Mouse (Mus musculus): ENCODE data around the gene Prlr. TPM values are rescaled to one million over a fixed set of nuclear protein-coding genes. Genes with fewer than 3 reads are reported as not detected.

The Prlr gene
- 1 to 10 TPM; 1.4 to 2.0 TPM for total RNA-seq (2021)

DNA sequence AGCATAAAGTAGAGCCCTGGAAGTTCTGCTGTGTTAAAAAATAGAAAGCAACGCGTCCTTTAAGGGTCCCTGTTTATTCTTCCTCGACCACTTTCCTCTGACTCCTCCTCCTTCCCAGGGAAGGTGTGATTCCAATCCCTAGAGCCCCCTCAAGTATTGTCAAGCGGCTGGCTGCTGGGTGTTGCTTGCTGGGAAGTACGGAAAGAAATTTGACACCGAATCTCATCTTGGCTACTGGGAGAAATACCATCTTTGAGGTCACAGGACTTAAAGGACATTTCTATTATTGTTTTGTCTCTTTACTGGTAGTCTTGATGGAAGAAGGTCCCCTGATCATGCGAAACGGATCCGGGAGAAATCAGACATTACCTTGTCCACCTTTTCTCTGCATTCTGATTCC lies at the start of gene Prlr:
Gene Prlr (plus strand): TSS at position 156 of the 400 bp plus-strand sequence.
- intact Hi-C loops (cut with DNase I): no loop called here

DNA sequence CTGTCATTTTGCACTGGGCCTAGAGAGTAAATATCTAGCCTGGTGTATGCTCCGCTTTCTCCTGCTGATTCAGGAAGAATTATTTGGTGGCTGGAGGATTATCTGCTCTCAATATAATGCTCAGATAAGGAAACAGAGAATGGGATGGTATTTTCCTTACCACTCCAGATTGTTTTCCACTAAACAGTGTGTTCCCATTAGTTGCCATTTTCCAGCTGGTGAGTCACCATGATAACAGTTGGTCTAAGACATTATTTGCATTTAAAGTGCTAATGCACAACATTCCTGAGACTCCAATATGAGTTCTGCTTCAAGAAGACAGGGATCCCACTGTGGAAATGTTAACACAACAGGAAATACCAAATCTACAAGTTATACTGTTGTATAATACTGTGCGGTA lies 43.3 kb upstream of the Prlr start:
- intact Hi-C loops (cut with DNase I): no loop called here

More for the DNA sequence above, at the start of gene Prlr:
- peak in 1 of 2 experiments; percentile 3 for DNase-seq

DNA sequence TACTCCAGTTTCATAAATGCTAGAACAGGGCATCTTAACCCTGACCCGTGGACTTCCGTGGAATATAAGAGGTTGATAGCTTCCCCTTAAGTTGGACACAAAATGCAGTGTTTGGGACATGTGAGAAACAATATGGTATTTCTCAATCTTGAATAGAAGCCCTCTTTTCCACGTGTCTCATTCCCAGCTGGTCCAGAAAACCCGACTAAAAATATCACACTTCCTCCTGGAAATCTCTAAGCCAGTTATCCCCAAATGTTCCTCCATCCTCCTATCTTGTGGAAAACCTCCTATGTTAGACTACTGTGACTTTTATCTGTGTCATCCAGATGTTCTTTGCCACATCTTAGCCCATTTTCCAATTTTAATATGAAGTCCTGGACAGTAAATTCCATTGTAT lies 42.1 kb upstream of the Prlr start:
- peak; percentile 14 to 23 for DNase-seq
- intact Hi-C loops (cut with DNase I): no loop called here

More for the DNA sequence above, 43.3 kb upstream of the Prlr start:
- no peak for DNase-seq

DNA sequence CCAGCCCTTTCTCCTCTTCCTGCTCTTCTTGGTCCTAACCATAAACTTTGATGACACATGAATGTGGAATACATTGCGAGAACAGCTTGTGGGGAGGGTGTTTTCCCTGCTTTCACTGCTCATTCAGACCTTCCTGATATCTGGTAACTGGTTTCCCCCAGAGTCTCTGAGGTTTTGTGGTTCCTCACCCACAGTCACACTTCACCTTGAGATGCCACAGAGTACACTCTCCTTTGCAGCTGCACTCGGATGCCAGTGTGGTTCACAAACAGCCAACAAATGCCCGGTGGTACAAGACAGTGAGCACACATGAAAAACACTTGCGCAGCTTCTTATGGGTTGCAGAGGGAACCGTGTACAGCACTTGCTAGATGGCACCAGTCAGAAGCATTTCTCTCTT lies 32.5 kb upstream of the Prlr start:
- no peak for DNase-seq
- intact Hi-C loops (cut with DNase I): no loop called here

DNA sequence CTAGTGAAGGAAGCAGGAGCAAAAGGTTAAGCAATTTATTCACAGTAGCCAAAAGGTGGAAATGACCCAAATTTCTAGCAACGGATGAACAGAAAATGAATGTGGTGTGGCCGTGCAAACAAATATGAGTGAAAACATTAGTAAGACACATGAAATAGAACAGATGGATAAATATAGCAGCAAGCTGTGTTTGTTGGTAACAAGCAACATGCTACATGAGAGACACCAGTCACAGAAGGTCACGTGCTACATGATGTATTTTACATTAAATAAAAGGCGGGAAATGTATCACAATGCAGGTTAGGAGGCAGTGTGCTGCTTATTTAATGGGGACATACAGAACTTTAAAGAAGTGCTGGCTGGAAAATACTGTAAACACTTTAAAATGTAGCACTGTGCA lies 28.8 kb upstream of the Prlr start:
- intact Hi-C loops (cut with DNase I): no loop called here

DNA sequence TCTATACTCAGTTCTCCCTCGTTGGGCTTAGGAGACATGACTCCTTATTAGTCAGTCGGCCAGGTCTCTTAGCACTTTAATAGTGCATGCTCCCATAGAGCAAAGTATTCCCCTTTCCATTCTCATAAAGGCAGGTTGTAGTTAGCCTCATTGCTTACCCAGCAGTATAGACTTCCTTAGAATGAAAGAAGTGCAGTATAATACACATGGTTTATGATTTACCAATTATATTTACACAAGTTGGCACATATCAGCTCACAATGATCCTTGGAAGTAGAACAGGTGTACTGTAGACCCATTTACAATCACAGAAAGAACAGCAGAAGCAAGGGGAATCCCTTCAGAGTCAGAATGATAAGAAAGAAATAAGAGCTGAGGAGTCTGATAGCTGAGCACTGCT lies 16.4 kb upstream of the Prlr start:
- DNase-seq: no peak

More for the DNA sequence above, 28.8 kb upstream of the Prlr start:
- no peak for DNase-seq

DNA sequence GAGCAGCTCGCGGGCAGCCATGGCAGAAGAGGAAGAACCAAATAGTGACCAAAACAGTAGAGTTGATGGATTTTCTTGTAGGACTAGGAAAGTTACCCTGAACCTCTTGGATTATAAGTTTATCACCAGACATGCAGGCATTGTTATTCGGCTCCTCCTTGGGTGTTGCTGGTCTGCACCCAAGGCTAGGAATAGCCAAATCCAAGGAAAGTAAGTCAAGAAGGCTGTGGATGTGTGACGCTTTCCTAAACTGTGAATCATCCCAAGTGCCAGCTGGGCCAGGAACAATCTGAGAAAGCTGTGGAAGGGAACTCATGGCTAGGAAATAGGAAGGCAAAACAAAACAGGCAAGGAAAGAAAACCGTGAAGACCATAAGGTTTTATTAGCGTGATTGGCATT lies 2.0 kb upstream of the Prlr start:
- DNase-seq: no peak
- intact Hi-C loops (cut with DNase I): no loop called here

More for the DNA sequence above, 16.4 kb upstream of the Prlr start:
- intact Hi-C loops (cut with DNase I): no loop called here

DNA sequence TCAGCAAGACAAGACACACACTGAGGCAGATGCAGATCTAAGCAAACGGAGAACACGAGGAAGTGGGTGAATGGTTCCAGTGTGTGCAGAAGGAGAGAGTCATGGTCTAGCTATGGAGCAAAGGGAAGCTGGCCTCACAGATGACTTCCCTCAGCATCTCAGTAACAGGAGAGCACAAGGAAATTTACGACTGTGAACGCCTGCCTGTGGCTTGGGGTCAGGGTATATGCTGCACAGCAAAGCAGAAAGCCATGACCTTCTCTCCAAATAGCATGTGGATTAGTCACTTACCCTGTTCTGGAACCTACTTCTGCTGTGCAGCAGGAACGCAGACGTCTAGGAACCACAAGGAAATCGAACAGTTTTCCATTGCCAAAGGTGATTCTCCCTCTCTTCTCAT lies 1.4 kb upstream of the Prlr start:
- intact Hi-C loops (cut with DNase I): no loop called here
- DNase-seq: no peak

DNA sequence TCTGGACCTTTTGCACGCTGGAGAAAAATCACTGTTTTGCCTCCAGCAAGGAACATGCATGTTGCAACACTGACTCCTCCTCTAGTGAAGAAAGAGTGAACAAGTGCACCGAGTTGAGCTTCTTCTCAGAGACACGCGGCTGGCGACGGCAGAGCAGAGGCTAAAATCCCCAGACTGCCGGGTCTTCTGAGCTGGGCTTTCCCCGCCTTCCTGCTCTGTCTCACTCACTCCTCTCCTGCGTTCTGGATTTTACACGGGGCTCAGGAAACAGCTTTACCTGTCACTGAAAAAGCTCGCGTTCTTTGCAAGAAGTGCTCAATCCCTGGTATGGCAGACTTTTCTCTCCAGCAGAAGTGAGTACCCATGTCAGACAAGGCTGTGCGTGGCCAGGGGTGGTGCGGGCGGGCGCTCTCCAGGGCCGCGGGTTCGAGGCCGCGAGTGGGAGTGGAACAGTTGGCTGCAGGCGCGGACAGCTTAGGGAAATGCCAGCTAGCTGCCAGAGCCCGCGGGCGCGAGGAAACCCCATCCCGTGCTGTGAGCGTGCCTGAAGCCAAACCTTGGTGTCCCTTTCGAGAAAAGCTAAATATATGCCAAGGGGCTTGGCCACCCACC lies 587 bp downstream of the Prlr start:
- peak; percentile 11 to 20 for DNase-seq
- intact Hi-C loops (cut with DNase I): no loop called here

DNA sequence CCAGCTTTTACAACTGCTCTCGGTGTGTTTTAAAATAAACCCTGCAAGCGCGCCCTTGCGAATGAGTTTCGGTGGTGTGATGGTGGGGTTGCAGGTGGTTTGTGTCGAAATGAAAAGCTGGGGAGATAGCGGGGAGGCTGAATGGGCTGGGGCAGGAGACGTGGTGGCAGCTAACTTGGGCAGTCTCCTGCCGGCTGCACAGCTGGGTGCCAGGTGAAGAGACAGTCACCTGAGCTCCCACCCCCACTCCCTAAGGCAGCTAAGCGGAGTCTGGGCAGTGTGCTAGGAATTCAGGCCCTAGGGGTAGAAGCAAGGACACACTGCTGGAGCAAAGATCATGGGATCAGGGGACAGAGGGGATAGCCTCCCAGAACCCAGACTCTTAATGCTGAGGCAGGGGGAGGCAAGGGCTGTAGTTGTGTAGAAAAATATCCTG lies 1.1 kb downstream of the Prlr start:
- no peak for DNase-seq
- intact Hi-C loops (cut with DNase I): no loop called here

DNA sequence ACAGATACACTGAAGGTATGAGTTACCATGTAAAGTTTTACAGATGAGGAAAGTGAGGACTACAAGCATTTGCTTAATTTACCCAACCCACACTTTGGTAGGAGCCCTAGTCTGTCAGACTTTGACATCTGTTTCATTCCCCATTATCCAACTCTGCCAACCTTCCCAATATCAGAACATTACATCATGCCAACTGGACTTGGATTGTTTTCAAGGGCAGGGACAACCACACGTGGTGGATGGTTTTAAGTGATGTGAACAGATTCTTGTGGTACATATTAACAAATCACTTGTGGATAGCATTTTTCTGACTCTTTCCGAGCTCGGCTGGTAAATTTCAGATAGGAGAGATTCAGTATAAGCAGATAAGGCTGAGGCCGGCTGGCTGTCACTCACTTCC lies 3.7 kb downstream of the Prlr start:
- intact Hi-C loops (cut with DNase I): no loop called here
- DNase-seq: no peak

DNA sequence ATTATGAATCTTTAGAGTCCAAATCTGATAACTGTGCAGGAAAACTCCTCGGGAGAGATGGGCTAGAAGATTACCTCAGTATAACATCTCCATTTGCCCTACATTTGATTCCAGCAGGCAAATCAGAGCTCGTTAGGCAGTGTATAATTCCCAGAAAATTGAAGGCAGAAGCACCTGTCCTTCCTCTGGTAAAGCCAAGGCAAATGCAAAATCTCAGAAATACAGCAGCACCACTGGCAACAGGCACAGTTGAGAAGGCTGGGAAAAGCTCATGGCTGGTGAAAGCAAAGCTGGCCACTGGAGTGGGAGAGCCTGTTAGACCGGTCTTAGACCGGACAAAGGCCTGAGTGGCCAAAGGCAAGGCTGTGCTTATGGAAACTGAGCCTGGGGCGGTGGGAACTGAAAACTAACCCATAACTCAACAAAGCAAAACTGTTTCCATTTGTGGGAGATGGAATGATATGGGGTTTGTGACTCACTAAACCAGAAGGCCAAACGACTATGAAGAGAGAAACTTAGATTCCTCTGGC lies 15.1 kb downstream of the Prlr start:
- no peak for DNase-seq
- intact Hi-C loops (cut with DNase I): no loop called here

DNA sequence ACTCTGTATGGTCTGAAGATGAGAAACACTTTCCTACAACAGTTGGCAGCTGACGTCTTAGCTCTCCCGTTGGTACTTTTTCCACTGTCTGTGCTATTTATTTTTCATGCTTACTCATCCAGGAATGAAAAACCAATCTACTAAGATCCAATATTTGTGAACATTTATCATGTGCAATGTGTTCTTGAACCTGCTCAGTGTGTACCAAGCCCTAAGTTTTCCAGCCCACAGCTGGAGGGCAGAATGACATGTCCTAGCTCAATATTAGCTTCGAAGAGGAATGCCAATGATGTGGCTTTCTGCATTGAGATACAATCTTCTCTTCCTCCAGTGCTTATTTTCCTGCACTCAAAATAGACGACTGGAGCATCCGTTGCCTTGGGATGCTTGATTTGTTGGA lies 24.0 kb downstream of the Prlr start:
- intact Hi-C loops (cut with DNase I): no loop called here
- DNase-seq: no peak

DNA sequence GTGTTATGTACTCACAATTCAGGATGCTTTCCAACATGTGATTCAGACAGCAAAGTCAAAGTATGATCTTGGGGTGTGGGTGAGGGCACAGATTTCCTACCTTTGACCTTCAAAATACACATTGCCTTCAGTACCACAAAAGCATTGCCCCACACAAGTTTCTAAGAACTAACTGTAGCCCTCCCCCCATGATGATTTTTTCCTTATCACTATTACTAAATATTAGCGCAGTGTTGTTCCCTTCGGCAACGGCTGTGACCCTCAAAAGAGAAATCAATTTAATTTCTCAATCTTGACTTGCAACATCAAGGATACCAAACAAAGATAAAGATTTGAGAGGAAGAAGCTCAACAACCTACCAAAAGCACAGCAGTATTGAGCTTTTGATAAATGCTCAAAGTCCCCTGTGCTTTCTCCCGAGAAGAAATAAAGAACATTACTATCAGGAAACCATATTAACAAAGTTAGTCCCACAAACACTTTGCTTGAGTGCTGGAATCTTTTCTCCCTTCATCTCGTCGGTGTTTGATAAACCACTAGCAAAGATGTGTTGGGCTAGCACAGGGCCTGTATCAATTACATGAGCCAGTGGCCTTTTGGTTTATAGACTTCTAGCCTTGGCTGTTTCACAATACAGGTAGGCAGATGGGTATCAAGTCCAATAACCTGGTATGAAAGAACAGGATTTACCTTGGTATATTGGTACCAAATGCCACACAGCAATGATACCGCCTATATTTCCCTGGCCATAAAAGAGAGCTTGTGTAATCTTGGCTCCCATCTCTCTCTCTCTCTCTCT lies 25.7 kb downstream of the Prlr start:
- no peak for DNase-seq
- intact Hi-C loops (cut with DNase I): no loop called here

DNA sequence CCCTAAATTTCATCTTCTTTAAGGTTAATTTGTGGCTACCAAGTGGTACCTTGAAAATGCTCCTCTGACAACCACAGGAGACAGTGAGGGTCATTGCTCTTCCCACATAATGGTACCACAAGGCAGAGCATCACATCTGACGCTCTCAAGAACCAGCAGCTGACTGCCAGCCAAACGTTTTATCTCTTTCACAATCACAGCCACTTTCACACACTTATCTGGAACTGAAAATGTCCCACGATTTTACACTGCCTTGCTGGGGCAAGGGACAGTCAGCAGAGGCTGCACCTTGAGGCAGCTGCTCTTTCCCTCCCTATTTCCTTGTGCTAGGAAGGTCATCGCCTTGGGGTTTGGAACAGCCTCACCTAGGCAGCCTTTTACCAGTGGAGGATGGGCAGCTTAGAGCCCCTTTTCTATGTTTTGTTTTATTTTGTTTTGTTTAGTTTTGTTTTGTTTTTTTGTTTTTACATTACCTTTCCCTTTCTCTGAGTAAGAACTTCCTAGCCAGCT lies 33.3 kb downstream of the Prlr start:
- DNase-seq: no peak
- intact Hi-C loops (cut with DNase I): no loop called here

DNA sequence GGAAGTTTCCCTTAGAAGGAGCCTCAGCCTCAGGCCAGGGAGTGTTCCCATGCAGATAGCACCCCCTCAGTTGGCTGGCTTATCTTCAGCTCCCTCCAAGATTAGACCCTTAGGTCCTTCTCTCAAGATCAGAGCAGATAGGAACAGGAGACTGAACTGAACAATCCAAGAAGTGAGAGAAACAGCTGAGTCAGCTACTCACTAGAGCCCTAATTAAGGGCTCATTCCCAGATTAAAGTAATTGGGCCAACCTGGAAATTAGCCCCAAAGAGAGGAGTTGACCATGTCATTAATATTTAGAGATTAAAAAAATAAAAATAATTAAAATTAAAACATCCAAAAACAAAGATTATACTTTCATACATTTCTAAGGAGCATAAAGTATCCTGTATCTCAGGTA lies 35.0 kb downstream of the Prlr start:
- intact Hi-C loops (cut with DNase I): no loop called here
- no peak for DNase-seq

DNA sequence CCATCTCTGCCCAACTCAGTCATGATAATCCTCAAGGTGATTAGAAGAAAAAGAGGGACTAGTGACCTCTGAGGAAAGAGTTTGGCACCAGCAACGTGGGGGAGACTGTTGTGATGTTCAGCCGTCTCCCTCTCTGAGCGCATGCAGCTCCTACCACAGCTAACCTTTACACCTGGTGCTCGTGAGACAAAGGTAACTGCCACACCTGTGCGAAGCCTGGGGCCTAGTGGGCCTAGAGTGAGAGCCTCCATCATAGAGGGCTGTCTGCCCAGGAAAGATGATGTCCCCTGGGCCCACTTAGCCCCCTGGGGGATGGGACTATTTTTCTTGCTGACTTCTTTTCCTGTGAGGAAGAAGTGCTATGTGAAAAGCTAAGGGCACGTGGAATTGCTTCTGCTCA lies 36.2 kb downstream of the Prlr start:
- no peak for DNase-seq
- intact Hi-C loops (cut with DNase I): no loop called here

DNA sequence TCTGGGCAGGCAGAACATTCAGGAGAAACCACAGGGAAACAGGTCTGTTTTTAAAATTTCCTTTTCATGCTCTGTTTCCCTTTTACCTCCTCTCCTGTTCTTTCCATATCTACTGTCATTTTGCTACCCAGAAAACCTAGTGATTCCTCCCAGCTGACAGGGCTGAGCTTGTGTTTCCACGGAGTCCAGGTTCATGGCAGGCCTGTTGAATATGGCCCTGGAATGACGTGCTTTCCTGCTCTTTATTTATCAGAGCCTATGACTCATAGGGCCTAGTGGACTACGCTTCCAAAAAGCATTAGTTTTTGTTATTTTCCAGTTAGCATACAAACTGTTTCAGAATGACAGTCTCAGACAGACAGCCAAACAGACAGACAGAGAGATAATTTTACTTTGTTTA lies 36.7 kb downstream of the Prlr start:
- DNase-seq: peak; percentile 12 to 15
- intact Hi-C loops (cut with DNase I): no loop called here

DNA sequence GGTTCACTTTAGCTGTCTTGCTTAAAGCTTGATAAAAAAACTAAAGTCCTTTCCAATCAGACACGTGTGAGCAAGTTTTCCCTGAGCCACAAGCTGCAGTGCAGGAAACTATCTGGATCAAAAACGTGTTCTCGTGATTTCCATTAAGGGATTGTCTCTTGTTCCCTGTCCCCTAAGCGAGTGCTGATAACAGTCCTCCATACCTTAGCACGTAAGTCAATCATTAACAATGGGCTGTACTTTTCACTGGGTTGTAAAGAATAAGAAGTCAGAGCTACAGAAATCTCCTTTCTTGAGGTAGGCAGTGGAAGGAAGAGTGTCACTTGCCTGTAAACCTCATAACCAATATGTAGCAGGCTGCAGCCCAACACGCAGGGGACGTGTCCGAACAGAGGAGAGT lies 38.7 kb downstream of the Prlr start:
- intact Hi-C loops (cut with DNase I): no loop called here
- no peak for DNase-seq

DNA sequence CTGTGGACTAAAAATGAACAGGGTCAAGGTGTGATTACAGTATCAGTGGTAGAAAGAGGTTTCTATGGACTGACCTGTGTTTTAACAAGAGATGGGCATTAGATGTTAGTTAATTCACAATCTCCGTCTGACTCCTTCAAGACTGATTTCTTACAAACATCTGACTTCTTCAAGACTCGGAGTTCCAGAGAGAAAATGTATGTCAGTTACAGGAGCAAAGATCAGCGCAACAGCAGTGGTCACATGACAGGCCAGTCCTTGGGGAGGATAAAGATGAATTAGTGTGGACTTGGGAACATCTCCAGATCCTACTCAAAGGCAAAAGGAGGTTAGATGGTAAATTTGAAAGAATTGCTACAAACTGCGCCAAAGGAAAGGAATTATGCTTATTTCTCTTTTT lies 39.2 kb downstream of the Prlr start:
- DNase-seq: peak in 1 of 2 experiments; percentile 5
- intact Hi-C loops (cut with DNase I): no loop called here

DNA sequence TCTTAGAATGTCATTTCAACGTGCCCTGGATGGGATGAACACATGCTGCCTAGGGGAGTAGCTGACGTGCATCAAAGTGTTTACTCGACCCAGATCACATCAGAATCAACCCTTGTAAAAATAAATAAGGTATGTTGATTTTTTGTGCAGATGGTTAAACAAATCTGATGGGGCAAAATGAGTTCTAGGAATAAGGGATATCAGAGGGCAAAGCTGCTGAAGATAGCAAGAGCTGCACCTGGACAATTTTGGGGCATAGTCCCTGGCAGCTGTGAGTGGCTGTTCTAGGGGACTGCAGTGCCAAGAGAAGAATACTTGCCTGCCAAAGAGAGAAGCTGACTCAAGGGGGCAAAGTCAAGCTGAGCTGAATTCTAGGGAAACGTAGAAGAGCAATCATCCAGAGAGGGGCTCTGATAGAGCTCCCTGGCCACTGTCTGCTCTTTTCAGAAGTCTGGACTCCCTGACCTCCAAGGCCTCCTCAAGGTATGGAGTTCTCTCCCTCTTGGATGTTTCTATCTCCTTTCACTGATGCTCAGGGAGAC lies 46.6 kb downstream of the Prlr start:
- no peak for DNase-seq
- intact Hi-C loops (cut with DNase I): no loop called here

DNA sequence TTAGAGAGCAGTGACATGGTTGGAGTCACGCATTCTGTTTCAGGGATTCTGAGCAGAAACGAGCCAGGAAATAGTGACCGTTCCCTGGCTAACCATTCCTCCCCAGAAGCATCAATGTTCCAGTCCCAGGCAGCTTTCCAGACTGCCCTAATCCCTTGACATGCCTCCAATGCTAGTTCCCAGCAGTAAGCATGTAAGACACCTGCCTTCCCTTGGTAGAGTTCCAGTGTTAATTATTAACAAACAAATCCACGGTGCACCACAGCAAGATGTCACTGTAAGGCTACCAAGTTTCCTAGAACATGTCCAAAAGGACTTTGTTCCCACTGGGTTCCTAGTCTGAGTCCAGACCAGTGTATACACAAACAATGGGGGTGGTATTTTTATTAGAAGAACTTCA lies 48.7 kb downstream of the Prlr start:
- no peak for DNase-seq
- intact Hi-C loops (cut with DNase I): no loop called here

All from heart, postnatal 10 days (tissue).